Mouse (Mus musculus) neutrophil, adult 5-6 weeks (primary cell): ENCODE results near the gene Ikzf1. TPM values are rescaled to one million over a fixed set of nuclear protein-coding genes. Genes with fewer than 3 reads are reported as not detected.

Source experiments
- ATAC-seq: fragments of 151-379, 151-347 bp; 2 replicates; pipeline ENCODE4 v1.8.0; 2017; ENCODE audit warnings: mild to moderate bottlenecking, moderate TSS enrichment; ENCODE audit not compliant: insufficient number of reproducible peaks, poor library complexity, low FRiP score, severe bottlenecking; ENCODE audit errors: extremely low read depth
- total RNA-seq: library from RNA; stranded (forward); fragments of 200-1000 nt; gene quantifications from 2 replicates; pipeline ENCODE4 v1.2.3, GENCODE M21; 2017

Ikzf1 gene
- 125 and 150 TPM in 2 replicates for total RNA-seq

GRCm38 (mm10) chr11:11684930-11685852, at the start of gene Ikzf1:
Ikzf1 (plus strand) TSS chr11:11685003.
- peak; percentile 13; the same call in 1 of the 2 replicates for ATAC-seq

- ATAC-seq: no peak
Observed at GRCm38 (mm10) chr11:11644303-11644702, 40.5 kb upstream of the Ikzf1 start.

- ATAC-seq: no peak
Observed at GRCm38 (mm10) chr11:11656388-11656787, 28.4 kb upstream of the Ikzf1 start.

GRCm38 (mm10) chr11:11656995-11657530, 27.7 kb upstream of the Ikzf1 start:
- peak; percentile 53; the same call in 1 of the 2 replicates for ATAC-seq

GRCm38 (mm10) chr11:11657634-11658033, 27.2 kb upstream of the Ikzf1 start:
- no peak for ATAC-seq

- ATAC-seq: no peak
Observed at GRCm38 (mm10) chr11:11658834-11659233, 26.0 kb upstream of the Ikzf1 start.

GRCm38 (mm10) chr11:11660651-11661050, 24.2 kb upstream of the Ikzf1 start:
- no peak for ATAC-seq

- 0 out of 2 replicates have a peak, but pooled peaks have one; percentile 23 for ATAC-seq
Observed at GRCm38 (mm10) chr11:11667254-11667921, 17.4 kb upstream of the Ikzf1 start.

- no peak for ATAC-seq
Observed at GRCm38 (mm10) chr11:11667922-11668290, 16.9 kb upstream of the Ikzf1 start.

- no peak for ATAC-seq
Observed at GRCm38 (mm10) chr11:11672974-11673373, 11.8 kb upstream of the Ikzf1 start.

GRCm38 (mm10) chr11:11675063-11675462, 9.7 kb upstream of the Ikzf1 start:
- ATAC-seq: no peak

- ATAC-seq: no peak
Observed at GRCm38 (mm10) chr11:11676068-11676741, 8.6 kb upstream of the Ikzf1 start.

- no peak for ATAC-seq
Observed at GRCm38 (mm10) chr11:11677165-11677564, 7.6 kb upstream of the Ikzf1 start.

- no peak for ATAC-seq
Observed at GRCm38 (mm10) chr11:11678972-11679371, 5.8 kb upstream of the Ikzf1 start.

GRCm38 (mm10) chr11:11684056-11684929, 510 bp upstream of the Ikzf1 start:
- no peak for ATAC-seq

- peak; percentile 77 for ATAC-seq
Observed at GRCm38 (mm10) chr11:11685853-11686395, 1.1 kb downstream of the Ikzf1 start.

- ATAC-seq: no peak
Observed at GRCm38 (mm10) chr11:11686569-11687051, 1.8 kb downstream of the Ikzf1 start.
